Mouse (Mus musculus) G1E (cell line): Measurements from ENCODE around the gene Agpat3.

Experiments
- CTCF ChIP-seq: IDR thresholded peaks from 2 replicates; pipeline ENCODE4 v1.5.1; 2012; ENCODE audit warnings: low read depth, low read length, inconsistent platforms, mixed read lengths
- GATA1 ChIP-seq: IDR thresholded peaks from 2 replicates; pipeline ENCODE4 v1.6.1; 2012; ENCODE audit warnings: borderline replicate concordance, low read length, inconsistent platforms, mixed read lengths
- TAL1 ChIP-seq: conservative IDR thresholded peaks from 2 replicates; pipeline ENCODE4 v1.6.1; 2012; ENCODE audit warnings: low read depth, low read length, inconsistent platforms, mixed read lengths

- TF ChIP-seq CTCF (no peak), GATA1 (no peak), TAL1 (no peak)
Measured at GRCm38 (mm10) chr10:78245225-78245547, 107.1 kb downstream of the Agpat3 start.
